Mouse (Mus musculus): Measurements from ENCODE around the gene Wnt1.
A peak's percentile ranks its signal among the peaks of the same experiment; 100 is the strongest.

Wnt1 gene

DNA sequence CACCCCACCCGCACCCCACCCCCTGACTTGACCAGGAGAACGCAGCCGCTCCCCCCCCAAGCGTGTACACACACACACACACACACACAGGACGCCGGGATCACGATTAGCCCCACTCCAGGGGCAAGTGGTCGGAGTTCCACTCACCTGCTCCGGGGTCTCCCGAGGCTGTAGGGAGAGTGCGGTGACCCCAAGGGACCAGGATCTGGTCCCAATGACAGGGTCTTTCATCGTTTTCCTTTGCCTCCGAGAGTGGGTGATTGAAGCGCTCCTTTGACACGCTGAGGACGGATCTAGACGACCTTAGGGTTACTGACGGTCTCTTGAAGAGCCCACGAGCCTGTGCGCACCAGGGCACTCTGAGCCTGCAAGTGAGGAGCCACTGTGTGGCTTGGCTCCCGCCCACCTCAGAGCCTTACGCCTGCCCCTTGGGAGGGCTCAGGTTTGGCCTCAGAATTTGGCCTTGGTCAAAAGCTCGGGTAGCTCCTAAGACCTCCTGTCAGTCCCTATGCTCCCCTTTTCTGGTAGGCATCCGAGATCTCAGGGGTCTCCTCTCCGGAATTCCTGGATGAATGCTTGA, 11.4 kb upstream of the Wnt1 start:
- no peak for DNase-seq

- DNase-seq = no peak
Measured at GRCm38 (mm10) chr15:98778806-98779205, 10.9 kb upstream of the Wnt1 start.

DNA sequence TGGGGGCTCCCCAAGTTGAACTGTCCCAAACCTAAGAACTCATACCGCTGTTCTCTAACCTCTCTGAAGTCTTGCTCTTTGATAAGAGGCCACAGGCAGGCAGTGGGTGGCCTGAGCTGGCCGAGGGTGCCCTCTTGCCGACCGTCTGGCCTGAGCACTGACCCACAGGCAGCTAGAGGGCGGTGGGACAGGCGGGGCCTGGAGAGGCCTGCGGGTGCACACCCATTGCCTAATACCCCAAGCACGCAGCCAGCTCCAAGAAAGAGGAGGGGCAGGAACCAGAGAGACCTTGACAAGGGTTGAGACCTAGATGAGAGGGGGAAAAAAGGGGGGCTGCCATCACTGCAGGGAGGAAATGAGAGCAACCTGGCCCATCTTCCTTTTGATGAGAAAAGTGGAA, 9.6 kb upstream of the Wnt1 start:
- no peak for DNase-seq

DNA sequence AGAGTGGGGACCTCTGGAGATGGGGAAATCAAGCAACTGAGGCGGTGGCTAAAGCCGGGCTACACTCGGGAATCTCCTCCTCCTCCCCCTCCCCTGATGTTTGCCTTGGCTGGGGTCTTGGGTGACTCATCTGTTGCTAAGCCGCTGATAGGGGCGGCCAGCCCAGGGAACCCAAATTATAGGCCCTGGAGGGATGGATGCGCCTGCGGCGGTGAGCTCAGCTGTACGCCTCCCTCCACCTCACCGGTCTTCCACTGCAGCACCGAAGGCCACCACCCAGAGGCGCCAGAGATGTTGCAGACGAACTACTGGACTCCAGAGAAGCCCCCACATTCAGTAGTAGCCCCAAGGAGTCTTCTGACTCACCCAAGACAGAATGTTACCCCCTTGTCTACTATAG, 9.1 kb upstream of the Wnt1 start:
- no peak for DNase-seq

DNA sequence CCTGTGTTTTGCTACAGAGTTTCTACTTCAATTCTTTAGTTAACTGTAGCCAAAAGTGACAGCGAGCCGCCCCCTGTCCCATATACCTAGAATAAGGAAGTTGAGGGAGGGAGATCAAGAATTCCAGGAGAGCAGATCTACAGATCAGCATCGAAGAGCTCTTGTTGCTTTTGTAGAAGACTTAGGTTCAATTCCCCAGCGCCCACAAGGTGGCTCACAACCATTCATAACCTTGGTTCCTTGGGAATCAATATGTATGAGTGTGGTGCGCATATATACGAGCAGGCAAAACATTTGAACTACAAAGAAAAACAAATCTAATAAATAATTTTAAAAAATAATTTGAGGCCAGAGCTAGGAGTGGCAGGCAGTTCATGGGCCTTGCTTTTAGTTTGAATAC, 8.5 kb upstream of the Wnt1 start:
- no peak for DNase-seq

- DNase-seq = no peak
Measured at GRCm38 (mm10) chr15:98785744-98786143, 3.9 kb upstream of the Wnt1 start.

GRCm38 (mm10) chr15:98787930-98788329, 1.7 kb upstream of the Wnt1 start:
- DNase-seq = no peak

- DNase-seq = no peak
Measured at GRCm38 (mm10) chr15:98788972-98789660, 541 bp upstream of the Wnt1 start.

GRCm38 (mm10) chr15:98790761-98791160, 1.1 kb downstream of the Wnt1 start:
- no peak for DNase-seq

GRCm38 (mm10) chr15:98791221-98791620, 1.6 kb downstream of the Wnt1 start:
- no peak for DNase-seq

DNA sequence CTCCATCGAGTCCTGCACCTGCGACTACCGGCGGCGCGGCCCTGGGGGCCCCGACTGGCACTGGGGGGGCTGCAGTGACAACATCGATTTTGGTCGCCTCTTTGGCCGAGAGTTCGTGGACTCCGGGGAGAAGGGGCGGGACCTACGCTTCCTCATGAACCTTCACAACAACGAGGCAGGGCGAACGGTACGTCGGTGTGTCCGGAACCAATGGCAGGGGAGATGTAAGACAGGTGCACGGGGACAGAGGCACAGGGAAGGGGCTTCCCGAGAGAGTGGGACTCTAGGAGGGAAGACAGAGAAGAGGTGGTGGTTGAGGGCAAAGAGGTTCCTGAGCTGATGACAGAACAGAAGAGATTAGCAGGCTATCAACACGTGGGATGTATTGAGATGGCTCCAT, 2.1 kb downstream of the Wnt1 start:
- no peak for DNase-seq

DNA sequence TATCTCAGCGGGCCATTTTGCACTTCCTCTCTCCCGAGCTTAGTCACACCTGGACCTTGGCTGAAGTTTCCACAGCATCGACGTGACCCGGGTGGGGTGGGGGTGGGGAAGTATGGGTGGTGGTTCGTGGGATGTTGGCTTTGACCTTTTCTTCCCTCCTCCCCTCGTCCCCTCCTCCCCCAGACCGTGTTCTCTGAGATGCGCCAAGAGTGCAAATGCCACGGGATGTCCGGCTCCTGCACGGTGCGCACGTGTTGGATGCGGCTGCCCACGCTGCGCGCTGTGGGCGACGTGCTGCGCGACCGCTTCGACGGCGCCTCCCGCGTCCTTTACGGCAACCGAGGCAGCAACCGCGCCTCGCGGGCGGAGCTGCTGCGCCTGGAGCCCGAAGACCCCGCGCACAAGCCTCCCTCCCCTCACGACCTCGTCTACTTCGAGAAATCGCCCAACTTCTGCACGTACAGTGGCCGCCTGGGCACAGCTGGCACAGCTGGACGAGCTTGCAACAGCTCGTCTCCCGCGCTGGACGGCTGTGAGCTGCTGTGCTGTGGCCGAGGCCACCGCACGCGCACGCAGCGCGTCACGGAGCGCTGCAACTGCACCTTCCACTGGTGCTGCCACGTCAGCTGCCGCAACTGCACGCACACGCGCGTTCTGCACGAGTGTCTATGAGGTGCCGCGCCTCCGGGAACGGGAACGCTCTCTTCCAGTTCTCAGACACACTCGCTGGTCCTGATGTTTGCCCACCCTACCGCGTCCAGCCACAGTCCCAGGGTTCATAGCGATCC, 2.8 kb downstream of the Wnt1 start:
- no peak for DNase-seq

- DNase-seq = no peak
Measured at GRCm38 (mm10) chr15:98793141-98793698, 3.6 kb downstream of the Wnt1 start.

DNA sequence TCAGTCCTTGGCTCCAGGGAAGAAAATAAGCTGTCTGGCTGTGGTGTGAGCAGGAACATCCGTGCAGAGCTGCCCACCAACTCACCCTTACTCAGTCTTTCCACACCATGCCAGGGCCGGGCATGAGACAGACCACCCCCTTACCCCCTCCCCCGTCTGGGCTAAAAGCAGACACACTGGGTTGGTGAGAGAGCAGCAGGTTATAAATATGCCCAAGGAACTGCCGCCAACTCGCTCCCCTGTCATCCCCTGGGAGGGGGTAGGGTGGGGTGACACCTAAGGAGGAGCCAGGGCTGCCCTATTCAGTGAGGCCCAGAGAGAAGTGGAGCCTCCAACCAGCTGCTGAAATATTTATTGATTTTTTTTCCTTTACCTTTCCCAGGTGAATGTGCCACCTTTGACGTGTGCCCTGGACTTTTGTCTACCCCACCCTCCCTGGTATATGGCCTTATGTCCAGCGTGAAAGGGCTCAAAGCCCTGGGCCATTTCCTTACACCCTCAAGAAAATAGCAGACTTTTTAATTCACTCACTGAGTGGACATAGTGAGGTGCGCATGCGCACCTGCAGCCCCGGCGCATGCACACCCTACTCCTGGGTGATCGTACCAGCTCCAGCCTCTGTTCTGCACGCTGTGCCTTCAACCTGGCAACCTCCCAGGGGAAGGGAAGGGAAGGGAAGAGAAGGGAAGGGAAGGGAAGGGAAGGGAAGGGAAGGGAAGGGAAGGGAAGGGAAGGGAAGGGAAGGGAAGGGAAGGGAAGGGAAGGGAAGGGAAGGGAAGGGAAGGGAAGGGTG, 7.3 kb downstream of the Wnt1 start:
- no peak for DNase-seq

- no peak for DNase-seq
Measured at GRCm38 (mm10) chr15:98797835-98798492, 8.3 kb downstream of the Wnt1 start.

DNA sequence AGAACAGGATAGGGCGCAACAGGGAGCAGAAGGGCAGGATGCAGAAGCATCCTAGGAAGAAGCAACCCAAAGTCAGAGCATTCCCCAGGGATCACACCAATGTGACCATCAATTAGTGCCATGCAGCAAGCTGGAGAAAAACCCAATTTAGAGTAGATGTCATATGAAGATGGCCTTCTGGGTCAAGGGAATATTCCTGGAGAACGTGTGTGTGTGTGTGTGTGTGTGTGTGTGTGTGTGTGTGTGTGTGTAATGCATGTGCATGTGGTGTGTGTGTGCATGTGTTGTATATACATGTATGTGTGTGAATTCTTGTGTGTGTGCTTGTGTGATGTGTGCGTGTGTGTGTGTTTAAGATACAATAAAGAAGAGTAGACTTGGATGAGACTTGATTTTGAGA, 9.2 kb downstream of the Wnt1 start:
- DNase-seq = no peak

GRCm38 (mm10) chr15:98799396-98799795, 9.7 kb downstream of the Wnt1 start:
- DNase-seq = no peak

DNA sequence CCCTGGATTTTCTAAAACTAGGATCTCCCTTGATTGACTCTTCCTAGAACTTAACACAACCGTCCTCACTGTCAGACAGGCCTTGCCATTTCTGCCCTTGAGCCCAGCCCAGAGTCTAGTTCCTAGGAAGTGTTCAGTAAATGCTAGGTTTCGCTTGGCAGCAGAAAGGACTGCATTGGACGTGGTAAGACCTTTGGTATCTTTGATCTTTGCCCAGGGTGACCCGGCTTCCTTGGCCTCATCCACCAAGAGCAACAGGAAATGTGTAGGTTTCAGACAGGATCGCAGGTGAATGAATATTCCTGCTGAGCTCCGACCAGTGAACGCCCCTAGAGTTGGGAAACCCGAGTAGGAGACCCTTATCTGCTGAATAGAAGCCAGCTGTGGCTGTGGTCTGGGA, 13.3 kb downstream of the Wnt1 start:
- DNase-seq = no peak

- DNase-seq = peak; percentile 52 to 64
Measured at GRCm38 (mm10) chr15:98804054-98804453, 14.4 kb downstream of the Wnt1 start.

DNA sequence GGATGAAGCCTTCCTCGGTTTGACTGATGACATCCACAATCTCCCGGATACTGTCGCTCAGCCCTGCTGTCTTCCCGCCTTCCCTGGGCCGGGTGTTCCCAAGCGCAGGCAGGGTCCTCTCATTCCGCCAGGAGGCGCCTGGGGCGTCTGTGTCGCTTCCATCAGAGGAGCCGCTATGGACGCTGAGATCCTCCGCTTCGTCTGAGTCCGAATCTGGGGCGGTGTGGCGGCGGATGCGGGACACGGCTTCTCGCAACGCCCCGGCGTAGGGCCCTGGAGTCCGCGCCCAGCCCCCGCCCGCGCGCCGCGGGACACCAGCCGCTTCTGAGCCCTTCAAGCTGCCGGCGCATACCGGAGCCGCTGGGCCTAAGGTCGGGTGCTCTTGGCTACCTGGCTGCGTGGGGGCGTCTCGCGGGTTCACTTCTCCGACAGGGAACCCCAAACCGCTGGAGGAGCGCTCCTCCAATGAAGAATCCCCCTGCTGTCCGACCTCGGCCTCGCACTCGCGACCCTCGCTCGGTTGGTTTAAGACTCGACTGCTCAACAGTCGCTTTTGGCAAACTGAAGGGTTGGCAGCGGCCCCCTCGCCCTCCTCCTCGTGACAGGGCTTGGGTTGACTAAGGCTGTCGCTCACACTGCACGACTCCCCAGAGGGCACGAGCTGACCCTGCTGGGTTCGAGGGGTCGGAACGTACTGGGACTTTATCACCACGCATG, 15.8 kb downstream of the Wnt1 start:
- DNase-seq = peak in 1 of 2 experiments; percentile 26

- DNase-seq = no peak
Measured at GRCm38 (mm10) chr15:98806071-98806808, 16.6 kb downstream of the Wnt1 start.

Measured in thymus, adult 18-20 months (tissue).